Mouse (Mus musculus): ENCODE data around the gene Abcg1. TPM values are rescaled to one million over a fixed set of nuclear protein-coding genes. Genes with fewer than 3 reads are reported as not detected.

Abcg1 gene
- polyA plus RNA-seq, 1 experiment from 2014 or later: 8.9 TPM

DNA sequence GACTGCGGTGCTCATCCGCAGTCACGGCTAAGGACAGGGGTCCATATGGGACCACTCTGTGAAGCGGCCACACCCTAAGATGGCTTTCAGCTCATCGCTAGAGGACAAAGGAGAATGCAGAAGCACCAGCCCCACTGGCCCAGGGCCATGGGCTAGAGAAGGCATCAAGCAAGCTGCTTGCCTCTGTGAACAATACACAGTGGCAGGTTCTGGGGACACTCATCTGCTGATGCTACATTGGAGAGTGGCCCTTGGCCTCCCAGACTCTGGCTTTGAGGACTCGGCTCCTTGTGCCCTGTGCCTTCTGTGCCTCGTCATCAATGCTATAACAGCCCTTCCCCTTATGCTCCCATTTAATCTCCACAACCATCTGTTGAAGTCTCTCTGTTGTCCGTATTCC, 36.2 kb upstream of the Abcg1 start:
- no peaks in the 10 kb centered on the region for H3K36me3 ChIP-seq (replicated peaks; ENCODE audit: insufficient read depth, low read length)
- no peak for TF ChIP-seq CTCF (IDR thresholded peaks at IDR 0.05; ENCODE audit: low read depth)
- TF ChIP-seq EP300 (IDR thresholded peaks at IDR 0.05; ENCODE audit: low read depth): no peak
- WGBS (ENCODE audit: insufficient replicate concordance): 78% methylated on average over 8 of the region's 8 CpGs
- no peak overlapping the region for H3K9ac ChIP-seq (replicated peaks)
- no peaks in the 10 kb centered on the region for H3K27me3 ChIP-seq (ENCODE audit: insufficient read depth, low read length)
- ATAC-seq (no peak), DNase-seq (no peak)
- H3K27ac ChIP-seq (ENCODE audit: low read depth): no peak overlapping the region
- no peaks in the 10 kb centered on the region for H3K9me3 ChIP-seq (ENCODE audit: low read length)
- no peak overlapping the region for H3K4me3 ChIP-seq (ENCODE audit: low read depth, low read length)
- no peak overlapping the region for H3K4me2 ChIP-seq (ENCODE audit: low read depth, low read length)
- 0 out of 2 replicates have a peak, but pooled peaks cover 4% of the 10 kb centered on the region for H3K4me1 ChIP-seq (ENCODE audit: insufficient read depth)

DNA sequence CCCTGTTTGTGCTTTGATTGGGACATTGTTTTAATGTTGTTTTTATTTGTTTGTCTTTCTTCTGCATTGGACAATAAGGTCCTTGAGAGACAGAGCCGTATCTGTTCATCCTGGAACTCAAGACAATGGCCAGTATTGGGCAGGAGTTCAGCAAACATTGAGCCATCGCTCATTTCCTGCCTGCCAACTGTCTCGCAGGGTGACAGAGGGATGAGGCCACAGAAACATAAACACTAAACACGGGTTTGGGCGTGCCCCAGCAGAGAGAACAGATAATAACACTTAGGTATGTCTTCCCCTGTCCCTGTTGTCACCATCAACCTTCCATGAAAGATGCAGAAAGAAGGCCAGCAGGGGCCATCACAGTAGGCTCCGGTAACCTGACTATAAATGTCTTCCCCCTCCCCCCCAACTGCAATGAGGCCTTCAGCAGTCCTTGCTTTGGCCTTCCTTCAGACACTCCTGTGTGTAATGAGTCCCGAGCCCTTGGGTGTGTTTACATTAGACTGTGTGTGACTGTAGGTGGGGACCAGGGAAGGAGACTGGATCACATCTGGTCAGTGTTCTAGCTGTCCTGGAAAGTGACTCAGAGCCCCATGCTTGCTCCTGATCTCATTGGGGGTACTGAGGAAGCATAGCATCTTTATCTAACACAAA, 33.2 kb upstream of the Abcg1 start:
- no peaks in the 10 kb centered on the region for H3K36me3 ChIP-seq (replicated peaks; ENCODE audit: insufficient read depth, low read length)
- 46% methylated on average over 7 of the region's 7 CpGs for WGBS (ENCODE audit: insufficient replicate concordance)
- H3K27ac ChIP-seq (ENCODE audit: low read depth): no peak overlapping the region
- no peaks in the 10 kb centered on the region for H3K9me3 ChIP-seq (ENCODE audit: low read length)
- no peak for TF ChIP-seq EP300 (IDR thresholded peaks at IDR 0.05; ENCODE audit: low read depth)
- TF ChIP-seq CTCF (IDR thresholded peaks at IDR 0.05; ENCODE audit: low read depth): no peak
- H3K9ac ChIP-seq (replicated peaks): no peak overlapping the region
- 0 out of 2 replicates have a peak, but pooled peaks cover 6% of the 10 kb centered on the region for H3K4me1 ChIP-seq (ENCODE audit: insufficient read depth)
- no peaks in the 10 kb centered on the region for H3K27me3 ChIP-seq (ENCODE audit: insufficient read depth, low read length)
- ATAC-seq (no peak), DNase-seq (no peak)
- H3K4me3 ChIP-seq (ENCODE audit: low read depth, low read length): no peak overlapping the region
- no peak overlapping the region for H3K4me2 ChIP-seq (ENCODE audit: low read depth, low read length)

- Histone ChIP-seq H3K4me3 (ENCODE audit: low read depth, low read length) (no peak overlapping the region), H3K4me1 (ENCODE audit: insufficient read depth) (0 out of 2 replicates have a peak, but pooled peaks cover 6% of the 10 kb centered on the region)
Measured at GRCm38 (mm10) chr17:31024782-31025125, 32.7 kb upstream of the Abcg1 start.

DNA sequence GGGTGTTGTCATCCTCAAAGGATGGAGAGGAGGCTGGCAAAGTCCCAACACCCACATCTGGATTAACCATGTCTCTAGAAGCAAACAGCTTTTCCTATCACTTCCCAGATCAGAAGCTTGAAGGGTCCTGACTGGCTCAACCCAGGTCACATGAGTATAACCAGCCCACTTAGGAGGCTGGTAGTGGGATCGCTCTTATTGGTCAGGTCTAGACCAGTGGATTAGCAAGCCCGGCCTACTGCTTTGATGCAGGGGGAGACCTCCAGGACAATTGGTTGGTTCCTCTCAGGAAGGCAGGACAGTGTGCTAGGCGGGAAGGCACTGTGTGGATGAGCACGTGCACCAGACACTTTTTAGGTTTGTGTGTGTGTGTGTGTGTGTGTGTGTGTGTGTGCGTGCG, 30.5 kb upstream of the Abcg1 start:
- Histone ChIP-seq H3K27me3 (ENCODE audit: insufficient read depth, low read length) (no peaks in the 10 kb centered on the region), H3K9ac (replicated peaks) (no peak overlapping the region), H3K4me1 (ENCODE audit: insufficient read depth) (0 out of 2 replicates have a peak, but pooled peaks cover 9% of the 10 kb centered on the region), H3K36me3 (replicated peaks; ENCODE audit: insufficient read depth, low read length) (no peaks in the 10 kb centered on the region), H3K27ac (ENCODE audit: low read depth) (no peak overlapping the region), H3K4me3 (ENCODE audit: low read depth, low read length) (no peak overlapping the region), H3K9me3 (ENCODE audit: low read length) (0 out of 2 replicates have a peak, but pooled peaks cover 5% of the 10 kb centered on the region), H3K4me2 (ENCODE audit: low read depth, low read length) (no peak overlapping the region)
- DNase-seq (no peak), ATAC-seq (no peak)
- WGBS (ENCODE audit: insufficient replicate concordance): 81% methylated on average over 6 of the region's 6 CpGs
- TF ChIP-seq CTCF (IDR thresholded peaks at IDR 0.05; ENCODE audit: low read depth) (no peak), EP300 (IDR thresholded peaks at IDR 0.05; ENCODE audit: low read depth) (no peak)

More at GRCm38 (mm10) chr17:31024782-31025125, 32.7 kb upstream of the Abcg1 start:
- no peak for TF ChIP-seq CTCF (IDR thresholded peaks at IDR 0.05; ENCODE audit: low read depth)
- no peak for TF ChIP-seq EP300 (IDR thresholded peaks at IDR 0.05; ENCODE audit: low read depth)
- Histone ChIP-seq H3K9me3 (ENCODE audit: low read length) (no peaks in the 10 kb centered on the region), H3K27me3 (ENCODE audit: insufficient read depth, low read length) (no peaks in the 10 kb centered on the region), H3K27ac (ENCODE audit: low read depth) (no peak overlapping the region), H3K9ac (replicated peaks) (no peak overlapping the region), H3K4me2 (ENCODE audit: low read depth, low read length) (no peak overlapping the region), H3K36me3 (replicated peaks; ENCODE audit: insufficient read depth, low read length) (no peaks in the 10 kb centered on the region)
- WGBS (ENCODE audit: insufficient replicate concordance): 68% methylated on average over 5 of the region's 5 CpGs
- ATAC-seq: no peak
- DNase-seq: no peak

- no peak for TF ChIP-seq EP300 (IDR thresholded peaks at IDR 0.05; ENCODE audit: low read depth)
- no peak for TF ChIP-seq CTCF (IDR thresholded peaks at IDR 0.05; ENCODE audit: low read depth)
- Histone ChIP-seq H3K27me3 (ENCODE audit: insufficient read depth, low read length) (no peaks in the 10 kb centered on the region), H3K9me3 (ENCODE audit: low read length) (0 out of 2 replicates have a peak, but pooled peaks cover 7% of the 10 kb centered on the region), H3K27ac (ENCODE audit: low read depth) (no peak overlapping the region), H3K4me3 (ENCODE audit: low read depth, low read length) (no peak overlapping the region), H3K4me2 (ENCODE audit: low read depth, low read length) (no peak overlapping the region), H3K36me3 (replicated peaks; ENCODE audit: insufficient read depth, low read length) (no peaks in the 10 kb centered on the region), H3K4me1 (ENCODE audit: insufficient read depth) (0 out of 2 replicates have a peak, but pooled peaks cover 9% of the 10 kb centered on the region), H3K9ac (replicated peaks) (no peak overlapping the region)
- 84% methylated on average over 6 of the region's 6 CpGs for WGBS (ENCODE audit: insufficient replicate concordance)
- ATAC-seq (no peak), DNase-seq (no peak)
Measured at GRCm38 (mm10) chr17:31027723-31028122, 29.8 kb upstream of the Abcg1 start.

- no peak for ATAC-seq
- Histone ChIP-seq H3K9me3 (ENCODE audit: low read length) (0 out of 2 replicates have a peak, but pooled peaks cover 7% of the 10 kb centered on the region), H3K36me3 (replicated peaks; ENCODE audit: insufficient read depth, low read length) (no peaks in the 10 kb centered on the region), H3K27ac (ENCODE audit: low read depth) (no peak overlapping the region), H3K9ac (replicated peaks) (no peak overlapping the region), H3K27me3 (ENCODE audit: insufficient read depth, low read length) (no peaks in the 10 kb centered on the region), H3K4me2 (ENCODE audit: low read depth, low read length) (no peak overlapping the region), H3K4me3 (ENCODE audit: low read depth, low read length) (no peak overlapping the region), H3K4me1 (ENCODE audit: insufficient read depth) (peaks cover 17% of the 10 kb centered on the region)
- 70% methylated on average over 9 of the region's 9 CpGs for WGBS (ENCODE audit: insufficient replicate concordance)
- no peak for DNase-seq
- TF ChIP-seq CTCF (IDR thresholded peaks at IDR 0.05; ENCODE audit: low read depth) (no peak), EP300 (IDR thresholded peaks at IDR 0.05; ENCODE audit: low read depth) (no peak)
Measured at GRCm38 (mm10) chr17:31028821-31029370, 28.6 kb upstream of the Abcg1 start.
